Mouse (Mus musculus) embryo, embryonic 11.5 days (tissue): ENCODE measurements around the gene Kxd1.

Source experiments
- DNase-seq: peaks from one replicate; pipeline ENCODE4 v3.0.0-alpha.2; 2012; ENCODE audit warnings: low read depth, low spot score

Kxd1 gene

GRCm38 (mm10) chr8:70547762-70548161 lies 20.0 kb upstream of the Kxd1 start:
- no peak for DNase-seq

- DNase-seq: no peak
Observed at GRCm38 (mm10) chr8:70546412-70546811, 18.7 kb upstream of the Kxd1 start.

GRCm38 (mm10) chr8:70544200-70544687 lies 16.5 kb upstream of the Kxd1 start:
- no peak for DNase-seq

- no peak for DNase-seq
Observed at GRCm38 (mm10) chr8:70541081-70541480, 13.3 kb upstream of the Kxd1 start.

- no peak for DNase-seq
Observed at GRCm38 (mm10) chr8:70540507-70541071, 12.8 kb upstream of the Kxd1 start.

GRCm38 (mm10) chr8:70540013-70540506 lies 12.3 kb upstream of the Kxd1 start:
- no peak for DNase-seq

- peak; percentile 100 for DNase-seq
Observed at GRCm38 (mm10) chr8:70539077-70539813, 11.5 kb upstream of the Kxd1 start, which contains the start of gene Ell. TSS of gene Ell (plus strand) at chr8:70539457.

GRCm38 (mm10) chr8:70538633-70539076 lies 10.9 kb upstream of the Kxd1 start:
- DNase-seq: peak; percentile 99

- peak; percentile 14 for DNase-seq
Observed at GRCm38 (mm10) chr8:70538024-70538579, 10.3 kb upstream of the Kxd1 start.

- no peak for DNase-seq
Observed at GRCm38 (mm10) chr8:70535701-70536100, 7.9 kb upstream of the Kxd1 start.

- no peak for DNase-seq
Observed at GRCm38 (mm10) chr8:70535221-70535620, 7.5 kb upstream of the Kxd1 start.

- no peak for DNase-seq
Observed at GRCm38 (mm10) chr8:70534281-70534680, 6.5 kb upstream of the Kxd1 start.

- DNase-seq: no peak
Observed at GRCm38 (mm10) chr8:70530314-70530713, 2.6 kb upstream of the Kxd1 start.

GRCm38 (mm10) chr8:70529741-70530161 lies 2.0 kb upstream of the Kxd1 start:
- DNase-seq: no peak

- DNase-seq: no peak
Observed at GRCm38 (mm10) chr8:70529299-70529698, 1.5 kb upstream of the Kxd1 start.

- no peak for DNase-seq
Observed at GRCm38 (mm10) chr8:70528182-70528797, 534 bp upstream of the Kxd1 start.

GRCm38 (mm10) chr8:70527111-70527511 lies 645 bp downstream of the Kxd1 start:
- no peak for DNase-seq

GRCm38 (mm10) chr8:70522592-70523403 lies 5.0 kb downstream of the Kxd1 start:
- peak; percentile 96 for DNase-seq

GRCm38 (mm10) chr8:70519606-70520005 lies 8.2 kb downstream of the Kxd1 start:
- DNase-seq: no peak

GRCm38 (mm10) chr8:70519043-70519442 lies 8.7 kb downstream of the Kxd1 start:
- DNase-seq: no peak

GRCm38 (mm10) chr8:70517940-70518643 lies 9.7 kb downstream of the Kxd1 start:
- DNase-seq: no peak
